Mouse (Mus musculus) mouse trophoblast stem cell (cell line): ENCODE results near the gene Slc11a1.

Experiments
- in situ Hi-C, 2 experiments: fragments of 300-500 bp; cut with MseI, MboI; formaldehyde crosslinking; loops; 2 replicates in 1 of 2; 3 replicates in 1 of 2; pipeline ENCODE4 v1.15.1; 2025

Gene Slc11a1

GRCm38 (mm10) chr1:74408589-74409504 is 33.9 kb downstream of the Slc11a1 start, which contains the start of gene Vil1:
Gene Vil1 (plus strand): TSS chr1:74409376.
- in situ Hi-C loops, result no loop called here

DNA sequence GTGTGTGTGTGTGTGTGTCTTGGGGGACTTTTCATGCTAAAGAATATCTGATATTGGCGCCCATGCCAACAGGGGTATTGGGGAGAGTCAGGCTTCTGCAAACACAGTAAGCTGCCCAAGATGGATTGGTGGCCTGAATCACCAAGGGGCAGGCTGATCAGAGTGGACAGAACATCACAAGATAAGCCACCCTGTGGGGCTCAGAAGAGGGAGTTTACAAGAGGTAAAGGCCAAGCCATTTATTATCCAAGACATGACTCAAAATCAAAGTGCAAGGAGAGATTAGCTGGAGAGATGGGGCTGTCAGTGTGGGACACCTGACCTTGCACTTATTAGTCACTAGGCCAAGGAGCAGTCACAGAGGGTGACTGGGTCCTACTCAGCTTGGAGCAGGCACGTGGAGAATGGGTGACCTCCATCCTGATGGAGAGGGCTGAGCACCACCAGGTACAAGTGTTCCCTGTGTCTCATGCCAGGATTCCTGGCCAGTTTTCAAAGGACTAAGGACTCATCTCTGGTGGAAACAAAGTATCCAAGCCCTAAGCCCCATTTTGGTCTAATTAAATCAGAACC is 36.8 kb downstream of the Slc11a1 start:
- in situ Hi-C loops, result no loop called here

DNA sequence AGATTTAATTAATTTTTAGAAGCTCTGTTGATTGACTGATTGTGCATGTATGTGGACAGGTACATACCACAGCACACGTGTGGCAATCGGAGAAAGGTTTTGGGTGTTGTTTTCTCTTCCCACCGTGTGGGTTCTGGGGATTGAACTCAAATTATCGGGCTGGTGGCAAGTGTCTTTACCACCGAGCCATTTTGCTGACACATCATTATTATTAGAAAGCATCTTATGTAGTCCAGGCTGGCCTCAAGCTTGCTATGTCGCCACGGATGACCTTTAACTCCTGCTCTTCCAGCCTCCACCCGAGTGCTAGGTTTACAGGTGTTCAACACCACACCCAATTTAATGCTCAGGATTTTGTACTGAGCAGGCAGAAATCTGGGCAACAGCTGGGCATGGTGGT is 37.7 kb downstream of the Slc11a1 start:
- in situ Hi-C loops, result no loop called here

GRCm38 (mm10) chr1:74415143-74415542 is 40.1 kb downstream of the Slc11a1 start:
- in situ Hi-C loops, result no loop called here

DNA sequence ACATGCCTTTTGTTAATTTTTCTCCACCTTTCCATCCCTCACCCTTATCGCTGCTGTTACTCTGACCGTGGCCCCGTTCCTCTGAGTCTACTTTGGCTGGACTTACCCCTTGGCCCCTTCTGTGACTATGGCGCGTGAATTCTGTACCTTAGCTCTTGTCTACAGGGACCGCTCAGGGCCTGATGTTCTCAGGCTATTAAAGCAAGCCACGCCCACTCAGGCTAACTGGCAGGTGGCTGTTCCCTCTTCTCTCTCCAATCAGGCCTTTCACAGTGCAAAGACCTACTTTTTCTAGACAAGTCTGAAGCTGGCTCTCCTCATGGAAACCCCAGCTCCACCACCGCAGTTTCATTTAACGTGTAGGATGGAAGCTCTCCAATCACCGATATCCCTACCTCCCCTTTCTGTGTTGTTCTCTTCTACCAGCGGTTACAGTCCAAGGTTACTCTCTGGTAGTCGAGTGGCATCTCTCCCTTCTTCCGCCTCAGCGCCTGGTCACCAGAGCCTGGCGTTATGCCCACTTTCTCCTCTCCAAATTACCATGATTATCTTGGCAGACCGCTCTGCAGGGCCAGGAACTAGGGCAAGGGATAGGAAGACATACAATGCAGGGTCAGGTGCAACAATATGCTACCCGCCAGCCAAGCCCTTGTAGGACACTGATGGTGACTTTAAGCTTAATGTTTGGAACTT is 43.9 kb downstream of the Slc11a1 start:
- in situ Hi-C loops, result no loop called here

GRCm38 (mm10) chr1:74419440-74419794 is 44.4 kb downstream of the Slc11a1 start:
- in situ Hi-C loops, result no loop called here

- in situ Hi-C loops, result no loop called here
These were observed 48.2 kb downstream of the Slc11a1 start for GRCm38 (mm10) chr1:74423147-74423546.

DNA sequence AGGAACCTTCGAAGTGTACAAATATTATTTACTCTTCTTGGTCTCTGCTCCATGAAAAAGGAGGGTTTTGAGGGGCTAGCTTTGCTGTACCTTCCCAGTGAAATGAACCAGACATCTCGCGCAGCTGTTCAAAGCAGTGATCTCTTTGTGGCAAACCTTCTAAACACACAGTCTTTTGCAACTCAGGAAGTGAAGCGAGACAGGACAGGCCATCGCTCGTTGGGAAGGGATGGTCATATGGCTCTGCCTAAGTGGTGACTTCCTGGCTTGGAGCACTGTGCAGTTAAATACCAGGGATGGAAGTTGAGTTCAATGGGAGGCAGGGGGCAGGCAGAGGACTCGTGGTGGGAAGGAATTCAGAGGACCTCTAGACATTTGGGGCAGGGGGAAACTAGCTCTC is 50.9 kb downstream of the Slc11a1 start:
- in situ Hi-C loops, result no loop called here

GRCm38 (mm10) chr1:74433220-74433619 is 58.2 kb downstream of the Slc11a1 start:
- in situ Hi-C loops, result no loop called here

GRCm38 (mm10) chr1:74434596-74434995 is 59.6 kb downstream of the Slc11a1 start:
- in situ Hi-C loops, result no loop called here

GRCm38 (mm10) chr1:74435563-74435962 is 60.6 kb downstream of the Slc11a1 start:
- in situ Hi-C loops, result no loop called here
